Mouse (Mus musculus): ENCODE results near the gene Hoxc6.

Gene Hoxc6

GRCm38 (mm10) chr15:102997939-102998355 is at the start of gene Hoxc6:
TSS of gene Hoxc6 (plus strand) at chr15:102998257.
- DNase-seq (ENCODE audit: low read depth), result no peak

GRCm38 (mm10) chr15:102948842-102949241 is 49.2 kb upstream of the Hoxc6 start:
- no peak for DNase-seq (ENCODE audit: low read depth)

GRCm38 (mm10) chr15:102949696-102950095 is 48.4 kb upstream of the Hoxc6 start:
- no peak for DNase-seq (ENCODE audit: low read depth)

- no peak for DNase-seq (ENCODE audit: low read depth)
These were observed 47.2 kb upstream of the Hoxc6 start for GRCm38 (mm10) chr15:102950877-102951276.

GRCm38 (mm10) chr15:102953561-102953960 is 44.5 kb upstream of the Hoxc6 start:
- DNase-seq (ENCODE audit: low read depth), result no peak

- DNase-seq (ENCODE audit: low read depth), result no peak
These were observed 43.7 kb upstream of the Hoxc6 start, which contains the start of gene Hoxc11 for GRCm38 (mm10) chr15:102954192-102955006. TSS of gene Hoxc11 (plus strand) at chr15:102954427.

- no peak for DNase-seq (ENCODE audit: low read depth)
These were observed 43.1 kb upstream of the Hoxc6 start for GRCm38 (mm10) chr15:102955007-102955382.

GRCm38 (mm10) chr15:102955833-102956640 is 42.0 kb upstream of the Hoxc6 start:
- DNase-seq (ENCODE audit: low read depth), result no peak

GRCm38 (mm10) chr15:102956906-102957305 is 41.2 kb upstream of the Hoxc6 start:
- DNase-seq (ENCODE audit: low read depth), result no peak

GRCm38 (mm10) chr15:102959663-102960191 is 38.3 kb upstream of the Hoxc6 start:
- no peak for DNase-seq (ENCODE audit: low read depth)

GRCm38 (mm10) chr15:102961728-102962127 is 36.3 kb upstream of the Hoxc6 start:
- no peak for DNase-seq (ENCODE audit: low read depth)

- DNase-seq (ENCODE audit: low read depth), result no peak
These were observed 35.6 kb upstream of the Hoxc6 start for GRCm38 (mm10) chr15:102962492-102962891.

GRCm38 (mm10) chr15:102963259-102963658 is 34.8 kb upstream of the Hoxc6 start:
- DNase-seq (ENCODE audit: low read depth), result no peak

GRCm38 (mm10) chr15:102963671-102964640 is 34.1 kb upstream of the Hoxc6 start:
- DNase-seq (ENCODE audit: low read depth), result no peak

- no peak for DNase-seq (ENCODE audit: low read depth)
These were observed 32.8 kb upstream of the Hoxc6 start for GRCm38 (mm10) chr15:102965003-102965891.

- peak; percentile 50 for DNase-seq (ENCODE audit: low read depth)
These were observed 31.9 kb upstream of the Hoxc6 start for GRCm38 (mm10) chr15:102965892-102966775.

GRCm38 (mm10) chr15:102966776-102967311 is 31.2 kb upstream of the Hoxc6 start, which contains the start of gene Hoxc10:
TSS of gene Hoxc10 (plus strand) at chr15:102966796.
- DNase-seq (ENCODE audit: low read depth), result no peak

- DNase-seq (ENCODE audit: low read depth), result no peak
These were observed 30.8 kb upstream of the Hoxc6 start, which contains the start of gene Hoxc5 for GRCm38 (mm10) chr15:102967312-102967510. TSS of gene Hoxc5 (plus strand) at chr15:102967443.
